Mouse (Mus musculus) cerebral cortex, adult 2 months (tissue): ENCODE results near the gene Grap2.

Experiments
- WGBS: fragments of 180-500 bp; shearing (Covaris S2); methylation state at CpG from one replicate; pipeline ENCODE4 v1.1.7; 2018; 5-methylcytosine and 5-hydroxymethylcytosine counted together

Grap2 gene

DNA sequence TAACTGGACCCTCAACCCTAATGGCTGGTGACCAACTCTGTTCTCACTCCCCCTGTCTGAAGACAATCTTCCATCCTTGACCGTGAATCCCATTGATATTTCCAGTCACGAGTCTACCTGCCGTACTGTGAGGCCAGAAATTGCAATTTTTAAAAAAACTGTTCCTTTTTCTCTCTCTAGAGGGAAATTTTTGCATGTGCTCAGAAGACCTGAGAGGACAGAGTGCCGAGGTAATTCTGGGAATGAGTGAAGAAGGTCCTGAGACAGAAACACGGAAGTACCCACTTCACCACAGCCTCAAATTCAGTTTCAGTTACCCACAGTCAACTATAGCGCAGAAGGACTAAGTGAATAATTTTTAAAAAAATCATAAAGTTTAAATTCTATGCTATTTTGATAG lies 5.7 kb upstream of the Grap2 start:
- 90% methylated on average over 6 of the region's 6 CpGs for WGBS

DNA sequence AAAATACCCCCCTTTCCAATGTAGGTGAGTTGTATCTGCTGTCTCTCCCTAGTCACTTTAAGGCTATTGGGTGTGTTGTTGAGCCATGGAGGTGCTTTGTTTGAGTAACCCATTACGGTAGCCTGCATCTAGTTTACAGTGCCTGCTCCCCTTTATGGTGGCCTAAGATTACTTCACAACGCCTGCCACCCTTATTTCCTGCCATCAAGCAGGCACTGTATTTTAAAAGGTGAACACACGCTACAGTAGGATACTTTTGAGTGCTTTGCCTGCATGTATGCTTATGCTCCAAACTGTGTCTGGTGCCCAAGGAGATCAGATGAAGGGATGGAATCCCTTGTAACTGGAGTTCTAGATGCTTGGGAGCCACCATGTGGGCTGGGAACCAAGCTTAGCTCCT lies 5.3 kb upstream of the Grap2 start:
- 94% methylated on average over 3 of the region's 3 CpGs for WGBS

DNA sequence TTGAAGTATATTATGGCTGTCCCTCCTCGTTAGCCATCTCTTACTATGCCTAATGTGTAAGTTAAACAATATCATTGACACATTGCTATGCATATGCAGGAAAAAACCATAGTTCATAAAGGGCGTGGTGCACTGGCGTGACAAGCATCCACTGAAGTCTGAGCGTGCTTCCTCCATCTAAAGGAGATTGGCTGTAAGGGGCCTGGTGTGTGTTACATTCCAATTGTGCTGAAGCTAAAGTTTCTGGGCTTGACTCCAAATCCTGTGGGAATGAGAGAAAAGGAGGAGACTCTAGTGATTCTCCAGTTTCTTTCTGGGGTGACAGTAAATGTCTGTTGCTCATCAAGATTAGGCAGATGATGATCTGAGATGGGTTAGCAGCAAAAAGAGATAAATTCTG lies 4.7 kb upstream of the Grap2 start:
- 56% methylated on average over 4 of the region's 4 CpGs for WGBS

GRCm38 (mm10) chr15:80569205-80569604 lies 3.2 kb upstream of the Grap2 start:
- WGBS = 84% methylated on average over 7 of the region's 7 CpGs

DNA sequence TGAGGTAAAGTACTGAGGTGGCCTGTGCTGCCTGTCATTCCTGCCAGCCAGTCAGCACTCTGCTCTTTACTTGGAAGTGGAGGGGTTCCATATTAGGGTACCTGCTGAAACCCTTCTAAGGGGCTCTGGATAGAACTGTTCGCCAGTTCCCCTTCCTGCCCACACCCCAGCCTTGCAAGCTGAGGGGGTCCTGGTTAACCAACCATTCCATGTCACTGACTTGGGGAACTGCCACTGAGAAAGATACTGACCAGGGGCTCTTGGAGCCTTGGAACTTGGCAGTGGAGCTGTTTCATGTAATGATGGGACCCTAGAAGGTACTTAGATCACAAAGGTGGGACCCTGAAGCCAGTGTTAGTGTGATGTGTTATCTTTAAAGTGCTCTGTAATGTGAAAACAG lies 2.2 kb upstream of the Grap2 start:
- WGBS = 91% methylated on average over 1 of the region's 1 CpGs

DNA sequence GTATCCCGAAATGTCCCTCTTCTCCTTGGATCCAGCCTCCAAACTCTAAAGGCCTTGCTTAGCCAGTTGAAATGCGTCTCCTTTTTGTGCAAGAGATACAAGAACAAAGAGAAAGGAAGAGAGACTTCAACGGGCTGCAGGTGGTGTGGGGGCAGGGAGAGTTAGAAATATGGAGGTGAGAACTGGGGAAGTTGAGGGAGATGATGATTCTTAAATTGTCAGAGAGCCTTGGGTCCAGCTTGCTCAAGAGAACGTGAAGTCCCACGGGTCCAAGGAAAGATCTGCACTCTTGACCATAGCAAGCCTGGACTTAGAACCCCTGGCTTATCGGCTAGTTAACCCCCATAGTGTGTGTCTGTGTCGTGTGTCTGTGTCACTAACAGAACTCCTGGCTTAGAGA lies 783 bp upstream of the Grap2 start:
- 75% methylated on average over 7 of the region's 7 CpGs for WGBS

- 70% methylated on average over 9 of the region's 9 CpGs for WGBS
Measured at GRCm38 (mm10) chr15:80572811-80573520, 572 bp downstream of the Grap2 start.

GRCm38 (mm10) chr15:80574211-80575040 lies 2.0 kb downstream of the Grap2 start:
- 92% methylated on average over 17 of the region's 17 CpGs for WGBS

GRCm38 (mm10) chr15:80575817-80576370 lies 3.5 kb downstream of the Grap2 start:
- WGBS = 75% methylated on average over 13 of the region's 13 CpGs

DNA sequence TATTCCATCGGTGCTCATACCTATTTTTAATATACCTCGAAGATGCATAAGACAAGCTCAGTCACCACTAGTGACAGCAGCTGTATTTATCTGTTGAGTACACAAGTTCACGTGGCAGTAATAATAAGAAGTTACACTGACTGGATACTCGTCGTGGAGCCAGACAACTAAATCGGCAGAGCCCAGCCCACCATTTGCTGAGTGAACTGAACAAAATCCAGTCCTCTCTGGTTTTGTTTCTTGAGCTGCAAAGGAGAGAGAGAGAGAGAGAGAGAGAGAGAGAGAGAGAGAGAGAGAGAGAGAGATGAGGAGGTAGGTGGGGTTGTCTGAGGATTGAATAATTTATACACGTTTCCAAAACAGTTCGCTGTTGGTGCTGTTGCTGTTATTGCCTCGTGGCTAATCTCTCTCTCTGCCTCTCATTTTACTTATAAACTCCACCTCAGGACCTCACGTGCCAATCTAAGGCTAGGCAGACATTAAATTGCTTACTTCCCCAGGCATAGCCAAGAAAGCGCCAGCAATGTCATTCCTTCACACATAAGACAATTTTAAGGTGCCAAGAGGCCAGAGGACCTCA lies 4.1 kb downstream of the Grap2 start:
- 72% methylated on average over 11 of the region's 11 CpGs for WGBS

- WGBS = 51% methylated on average over 22 of the region's 22 CpGs
Measured at GRCm38 (mm10) chr15:80577166-80577960, 5.0 kb downstream of the Grap2 start.

DNA sequence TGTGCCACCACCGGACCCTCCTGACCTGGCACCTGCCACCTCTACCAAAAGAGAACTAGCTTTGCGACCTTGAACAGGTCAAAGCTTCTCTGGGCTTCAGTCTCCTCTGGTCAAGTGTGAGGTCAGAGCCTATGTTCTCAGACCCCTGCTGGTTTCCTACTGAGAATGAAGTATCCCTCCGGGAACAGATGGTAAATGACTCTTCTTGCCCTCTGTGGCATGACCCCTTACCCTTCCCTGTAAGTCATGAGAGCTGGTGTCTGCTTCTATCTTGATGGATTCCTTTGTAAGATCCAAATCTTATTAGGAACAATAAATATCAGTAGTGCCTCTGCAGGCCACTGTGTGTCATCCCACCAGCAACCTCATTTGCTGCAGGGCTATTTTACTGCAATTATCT lies 6.7 kb downstream of the Grap2 start:
- WGBS = 77% methylated on average over 3 of the region's 3 CpGs

- 77% methylated on average over 1 of the region's 1 CpGs for WGBS
Measured at GRCm38 (mm10) chr15:80580585-80580984, 8.2 kb downstream of the Grap2 start.

DNA sequence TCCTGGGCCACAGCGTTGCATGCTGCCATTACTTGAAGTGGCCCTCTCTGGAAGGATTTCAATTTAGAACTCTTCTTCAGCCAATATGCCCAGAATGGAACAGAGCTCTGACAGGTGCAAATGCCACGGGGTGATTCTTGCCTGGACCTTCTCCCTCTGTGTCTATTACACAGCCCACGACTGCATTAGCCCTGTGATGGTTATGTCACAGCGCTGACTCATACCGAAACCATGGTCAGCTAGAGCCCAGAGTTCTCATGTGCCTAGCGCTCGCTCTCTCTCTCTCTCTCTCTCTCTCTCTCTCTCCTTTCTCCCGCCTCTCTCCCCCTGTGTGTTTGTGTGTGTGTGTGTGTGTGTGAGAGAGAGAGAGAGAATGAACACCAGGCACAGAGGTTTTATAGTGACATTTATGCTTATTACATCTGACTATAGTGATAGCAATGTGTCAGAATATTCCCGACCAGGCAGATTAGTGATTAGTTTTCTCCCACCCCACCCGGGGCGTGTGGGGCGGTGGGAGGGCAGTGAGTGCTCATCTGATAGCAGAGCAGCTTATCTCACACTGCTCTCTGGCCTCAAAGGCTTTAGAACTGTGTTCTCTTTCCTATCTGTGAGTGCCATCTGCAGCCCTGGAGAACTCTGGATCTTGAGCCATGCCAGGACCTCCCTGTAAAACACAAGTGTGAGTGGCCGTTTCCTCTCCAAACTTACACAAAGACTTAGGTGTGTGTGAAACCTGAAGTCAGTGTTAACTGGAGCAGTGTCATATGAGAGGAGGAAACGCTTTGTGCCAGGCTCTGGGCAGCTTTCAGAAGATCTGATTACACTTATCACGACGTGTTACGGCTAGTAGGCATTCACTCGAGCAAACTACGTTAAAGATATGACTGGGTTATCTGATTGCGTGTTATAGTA lies 10.4 kb downstream of the Grap2 start:
- 85% methylated on average over 20 of the region's 20 CpGs for WGBS

DNA sequence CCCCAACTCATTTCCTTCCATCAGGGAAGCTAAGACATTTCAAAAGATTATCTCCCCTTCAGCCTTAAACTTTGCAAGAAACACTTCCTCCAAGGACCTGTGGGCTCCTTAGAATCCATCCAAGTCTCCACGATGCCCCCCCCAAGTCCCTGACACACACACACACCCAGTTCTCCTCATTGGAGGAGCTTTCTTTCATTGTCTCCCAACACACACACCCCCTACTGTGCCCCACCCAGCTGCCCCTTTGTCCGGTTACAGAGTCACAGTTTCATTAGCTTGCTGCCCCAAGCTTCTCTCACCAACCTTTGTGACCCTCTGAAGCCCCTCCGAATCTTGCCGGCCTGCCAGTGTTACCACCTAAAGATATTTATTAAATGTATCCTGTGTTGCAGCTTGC lies 13.9 kb downstream of the Grap2 start:
- 42% methylated on average over 4 of the region's 4 CpGs for WGBS

DNA sequence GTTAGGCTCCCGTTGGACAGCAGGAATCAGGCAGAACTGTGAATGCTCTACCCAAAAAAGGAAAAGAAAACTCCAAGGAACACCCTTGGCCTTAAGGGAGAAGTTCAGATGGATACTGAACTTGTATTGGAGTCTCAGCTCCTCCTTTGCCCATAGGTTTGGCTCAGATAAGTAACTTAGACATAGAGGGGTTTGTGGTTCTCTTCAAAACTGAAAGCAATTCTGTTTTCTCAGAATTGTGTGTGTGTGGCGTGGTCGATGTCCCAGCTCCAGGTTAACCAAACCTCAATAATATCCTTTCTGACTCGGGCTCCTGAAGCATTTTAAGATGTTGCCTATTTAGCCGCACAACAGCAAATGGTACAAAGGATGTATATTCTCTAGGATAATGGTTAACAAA lies 18.2 kb downstream of the Grap2 start:
- WGBS = 95% methylated on average over 5 of the region's 5 CpGs

GRCm38 (mm10) chr15:80592737-80593136 lies 20.3 kb downstream of the Grap2 start:
- WGBS = 91% methylated on average over 6 of the region's 6 CpGs

GRCm38 (mm10) chr15:80593877-80594276 lies 21.5 kb downstream of the Grap2 start:
- 62% methylated on average over 5 of the region's 5 CpGs for WGBS

DNA sequence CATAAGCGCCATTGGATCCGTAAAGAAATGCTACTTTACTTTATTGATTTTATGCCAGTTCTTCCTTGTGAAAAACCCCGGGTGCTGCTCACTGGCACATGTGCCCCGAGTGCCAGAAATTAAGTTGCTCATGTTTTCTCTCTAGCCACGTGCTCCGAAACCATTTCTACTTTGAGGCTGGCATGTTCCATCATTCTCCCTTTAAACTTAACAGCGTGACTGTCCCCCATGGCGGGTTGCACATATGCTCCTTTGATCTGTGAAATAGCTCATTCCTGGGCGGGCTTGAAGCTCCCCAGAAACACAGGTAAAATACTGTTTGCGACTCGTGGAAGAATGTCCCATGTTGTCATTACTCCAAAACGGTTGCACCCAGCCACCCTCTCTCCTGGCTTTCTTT lies 26.4 kb downstream of the Grap2 start:
- 66% methylated on average over 12 of the region's 12 CpGs for WGBS

- WGBS = 51% methylated on average over 16 of the region's 16 CpGs
Measured at GRCm38 (mm10) chr15:80599213-80599750, 26.9 kb downstream of the Grap2 start.
